Comparison of ENCODE assay signal across 8 mouse cellular contexts in the genomic region with DNA sequence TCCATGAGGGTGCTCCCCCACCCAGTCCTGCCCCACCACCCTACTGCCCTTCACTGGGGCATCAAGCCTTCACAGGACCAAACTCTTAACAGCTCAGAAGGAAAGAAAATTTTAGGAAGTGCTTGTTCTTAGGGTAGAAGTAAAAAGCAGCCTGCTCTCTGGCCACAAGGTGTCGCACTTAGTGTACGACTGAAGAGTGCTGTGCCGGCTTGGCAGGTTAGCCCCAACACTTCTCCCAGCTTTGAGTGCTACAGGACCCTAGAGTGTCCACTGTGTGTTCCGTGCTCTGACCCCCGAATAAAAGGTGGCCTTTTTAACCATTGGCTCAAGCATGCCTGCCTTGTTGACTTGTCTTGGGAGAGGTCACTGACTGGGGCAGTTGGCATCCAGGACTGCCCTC. TPM values are rescaled to one million over a fixed set of nuclear protein-coding genes. Genes with fewer than 3 reads are reported as not detected.
DNase-seq lines count a peak whose midpoint lies in the region; ATAC-seq and TF ChIP-seq lines count a peak whose summit lies in the region.

No protein-coding gene starts in this region.

- DNase-seq in ES-E14 (ENCODE audit: low read depth, low spot score), result peak; percentile 82
- DNase-seq in c-Kit-negative CD71-positive TER-119-positive erythroid progenitor cells, embryonic 14.5 days (ENCODE audit: low read depth, low spot score), result peak; percentile 66
- DNase-seq in heart, postnatal 14 days, result peak; percentile 73 to 85
- DNase-seq in layer of hippocampus, adult 9-10 months (ENCODE audit: low spot score), result peak; percentile 67
- peak; percentile 83 for DNase-seq in lung, postnatal 14 days
- DNase-seq in retina, postnatal 1 day, result peak; percentile 87
- peak; percentile 69 to 70 for DNase-seq in thymus, postnatal 36 days

- H3K4me2 ChIP-seq in forebrain, embryonic 12.5 days, result no peak overlapping the region

- H3K36me3 ChIP-seq in ES-E14 (ENCODE audit: control insufficient read depth, insufficient read depth, low read length, poor library complexity, severe bottlenecking), result peaks cover 21% of the 10 kb centered on the region
- peaks cover 53% of the 10 kb centered on the region for H3K36me3 ChIP-seq in forebrain, embryonic 12.5 days (replicated peaks)

- H3K27ac ChIP-seq in ES-E14 (ENCODE audit: insufficient read depth, low read depth, low read length, poor library complexity, severe bottlenecking), result no peak overlapping the region
- H3K27ac ChIP-seq in forebrain, embryonic 12.5 days, result no peak overlapping the region

- in situ Hi-C loops in ES-E14 (cut with MboI; ENCODE audit: low sequenced_read_pairs in 2 of 2, unreplicated experiment in 2 of 2), result no loop called here

- ATAC-seq in forebrain, embryonic 12.5 days (ENCODE audit: low FRiP score), result peak; percentile 77

- H3K4me1 ChIP-seq in ES-E14 (ENCODE audit: control insufficient read depth in 2 of 2, insufficient read depth in 2 of 2, low read length in 2 of 2, poor library complexity in 1 of 2), result peaks cover 0 to 8% of the 10 kb centered on the region in 2 experiments; a peak in 2 of 4 replicates
- H3K4me1 ChIP-seq in forebrain, embryonic 12.5 days, result peaks cover 23% of the 10 kb centered on the region

- intact Hi-C loops in heart, postnatal 14 days (cut with DNase I), result loop anchor here (2.0 kb wide), 1 partner anchor 144 kb away; no protein-coding TSS in a partner anchor

- H3K27me3 ChIP-seq in forebrain, embryonic 12.5 days, result no peaks in the 10 kb centered on the region

- H3K9ac ChIP-seq in ES-E14 (ENCODE audit: insufficient read depth, low read depth, low read length, poor library complexity, severe bottlenecking), result no peak overlapping the region
- no peak overlapping the region for H3K9ac ChIP-seq in forebrain, embryonic 12.5 days

- WGBS in forebrain, embryonic 12.5 days, result 3% methylated on average over 5 of the region's 5 CpGs

- no peak overlapping the region for H3K4me3 ChIP-seq in ES-E14 (ENCODE audit: insufficient read depth in 1 of 2, low read depth in 1 of 2, low read length in 2 of 2, poor library complexity in 1 of 2, severe bottlenecking in 1 of 2)
- H3K4me3 ChIP-seq in forebrain, embryonic 12.5 days (replicated peaks), result no peak overlapping the region

- H3K9me3 ChIP-seq in ES-E14 (ENCODE audit: control insufficient read depth, insufficient read depth, low read depth, low read length), result no peaks in the 10 kb centered on the region
- H3K9me3 ChIP-seq in forebrain, embryonic 12.5 days, result no peaks in the 10 kb centered on the region

TF ChIP-seq in ES-E14, 5 proteins besides CTCF, POLR2A, EP300 and RAD21:
- peak; percentile 24; the same call in 1 of the 2 replicates for TF ChIP-seq ZC3H11A (IDR thresholded peaks at IDR 0.05; ENCODE audit: borderline replicate concordance, low read depth, low read length)
- TF ChIP-seq ZNF384 (IDR thresholded peaks at IDR 0.05; ENCODE audit: low read depth, low read length), result no peak
- TF ChIP-seq MAFK (IDR thresholded peaks at IDR 0.05; ENCODE audit: insufficient read depth, low read depth, low read length), result no peak
- no peak for TF ChIP-seq CHD2 (IDR thresholded peaks at IDR 0.05; ENCODE audit: low read depth, low read length)
- TF ChIP-seq HCFC1 (IDR thresholded peaks at IDR 0.05; ENCODE audit: borderline replicate concordance, insufficient read depth, low read length), result no peak

RNA-seq across cellular contexts. Expression of a gene that starts 2.8 kb away (rescaled TPM):
- total RNA-seq in ES-E14 (2012; rRNA removed), result 6.4 and 10.3 TPM in 2 replicates
- 10.9 and 11.6 TPM in 2 replicates for polyA plus RNA-seq in forebrain, embryonic 12.5 days (2016; fragmentation: Nextera tagmentation; extraction: Ambion mirVana)
- total RNA-seq in heart, postnatal 14 days (2021), result 10 to 100 TPM; 14.0 to 17.9 TPM

RNA-seq across cellular contexts. Expression of a gene that starts 15.6 kb away (rescaled TPM):
- total RNA-seq in ES-E14 (2012; rRNA removed), result 57.9 and 74.1 TPM in 2 replicates
- 154 and 159 TPM in 2 replicates for polyA plus RNA-seq in forebrain, embryonic 12.5 days (2016; fragmentation: Nextera tagmentation; extraction: Ambion mirVana)
- 10 to 100 TPM; 53.1 to 62.6 TPM for total RNA-seq in heart, postnatal 14 days (2021)

RNA-seq across cellular contexts. Expression of a gene that starts 33.2 kb away (rescaled TPM):
- 11.9 and 20.6 TPM in 2 replicates for total RNA-seq in ES-E14 (2012; rRNA removed)
- 16.4 and 18.6 TPM in 2 replicates for polyA plus RNA-seq in forebrain, embryonic 12.5 days (2016; fragmentation: Nextera tagmentation; extraction: Ambion mirVana)
- 1 to 10 TPM; 2.0 to 2.7 TPM for total RNA-seq in heart, postnatal 14 days (2021)

RNA-seq across cellular contexts. Expression of a gene that starts 33.4 kb away (rescaled TPM):
- 176 and 257 TPM in 2 replicates for total RNA-seq in ES-E14 (2012; rRNA removed)
- polyA plus RNA-seq in forebrain, embryonic 12.5 days (2016; fragmentation: Nextera tagmentation; extraction: Ambion mirVana), result 115 and 117 TPM in 2 replicates
- total RNA-seq in heart, postnatal 14 days (2021), result 10 to 100 TPM; 83.2 to 84.6 TPM

RNA-seq across cellular contexts. Expression of a gene that starts 54.4 kb away (rescaled TPM):
- 2.4 and 2.6 TPM in 2 replicates for total RNA-seq in ES-E14 (2012; rRNA removed)
- 0.70 and 1.2 TPM in 2 replicates for polyA plus RNA-seq in forebrain, embryonic 12.5 days (2016; fragmentation: Nextera tagmentation; extraction: Ambion mirVana)
- total RNA-seq in heart, postnatal 14 days (2021), result under 1 TPM; 0.50 to 0.80 TPM
